Mouse (Mus musculus) ES-E14 (cell line): ENCODE results near the gene Krt1. TPM values are rescaled to one million over a fixed set of nuclear protein-coding genes. Genes with fewer than 3 reads are reported as not detected.

ENCODE experiments used
- DNase-seq: peaks from one replicate; pipeline ENCODE4 v3.0.0-alpha.2; 2013; ENCODE audit warnings: low read depth, low spot score
- H3K27ac ChIP-seq: 2 replicates; pipeline ENCODE4 v1.5.1; 2012; ENCODE audit warnings: low read depth, mild to moderate bottlenecking, low read length, moderate library complexity, mixed read lengths; ENCODE audit not compliant: poor library complexity, insufficient read depth, severe bottlenecking
- H3K36me3 ChIP-seq: 2 replicates; pipeline ENCODE4 v1.6.1; 2012; ENCODE audit warnings: mild to moderate bottlenecking, low read length, moderate library complexity, mixed read lengths; ENCODE audit not compliant: control insufficient read depth, poor library complexity, insufficient read depth, severe bottlenecking
- H3K4me1 ChIP-seq, 2 experiments: fragments of 150-350 bp in 1 of 2; sonication (generic) in 1 of 2; 2 replicates each; pipeline ENCODE4 v1.6.1; 2012; ENCODE audit warnings: low read length in 2 of 2, mild to moderate bottlenecking in 1 of 2, mixed read lengths in 1 of 2; ENCODE audit not compliant: control insufficient read depth in 2 of 2, insufficient read depth in 2 of 2, poor library complexity in 1 of 2
- H3K4me3 ChIP-seq, 2 experiments: fragments of 150-350 bp in 1 of 2; sonication (generic) in 1 of 2; 2 replicates each; pipeline ENCODE4 v1.5.1; 2012; ENCODE audit warnings: low read length in 2 of 2, low read depth in 1 of 2, mild to moderate bottlenecking in 1 of 2, mixed read lengths in 1 of 2; ENCODE audit not compliant: insufficient read depth in 1 of 2, poor library complexity in 1 of 2, severe bottlenecking in 1 of 2
- H3K9ac ChIP-seq: 2 replicates; pipeline ENCODE4 v1.6.1; 2012; ENCODE audit warnings: low read depth, mild to moderate bottlenecking, low read length, mixed read lengths; ENCODE audit not compliant: poor library complexity, insufficient read depth, severe bottlenecking
- H3K9me3 ChIP-seq: fragments of 150-350 bp; sonication (generic); 2 replicates; pipeline ENCODE4 v1.6.1; 2012; ENCODE audit warnings: low read depth, mild to moderate bottlenecking, low read length; ENCODE audit not compliant: control insufficient read depth, insufficient read depth
- HCFC1 ChIP-seq: IDR thresholded peaks from 2 replicates; pipeline ENCODE4 v1.6.1; 2012; ENCODE audit warnings: low read length, inconsistent platforms, borderline replicate concordance; ENCODE audit not compliant: insufficient read depth
- ZNF384 ChIP-seq: IDR thresholded peaks from 2 replicates; pipeline ENCODE4 v1.6.1; 2012; ENCODE audit warnings: low read depth, low read length, inconsistent platforms
- in situ Hi-C, 2 experiments: fragments of 600-800 bp; cut with MboI; formaldehyde crosslinking; loops; one replicate each; pipeline ENCODE4 v1.15.1; 2025; ENCODE audit warnings: low sequenced_read_pairs in 2 of 2, inconsistent platforms in 1 of 2; ENCODE audit not compliant: unreplicated experiment in 2 of 2
- total RNA-seq: library from RNA; depleted of rRNA; stranded (reverse); fragments of 300-350 nt; gene quantifications from 2 replicates; pipeline ENCODE4 v1.2.3, GENCODE M21; 2012; rRNA removed

Gene Krt1
- total RNA-seq, 1 experiment, result 0.09 TPM

DNA sequence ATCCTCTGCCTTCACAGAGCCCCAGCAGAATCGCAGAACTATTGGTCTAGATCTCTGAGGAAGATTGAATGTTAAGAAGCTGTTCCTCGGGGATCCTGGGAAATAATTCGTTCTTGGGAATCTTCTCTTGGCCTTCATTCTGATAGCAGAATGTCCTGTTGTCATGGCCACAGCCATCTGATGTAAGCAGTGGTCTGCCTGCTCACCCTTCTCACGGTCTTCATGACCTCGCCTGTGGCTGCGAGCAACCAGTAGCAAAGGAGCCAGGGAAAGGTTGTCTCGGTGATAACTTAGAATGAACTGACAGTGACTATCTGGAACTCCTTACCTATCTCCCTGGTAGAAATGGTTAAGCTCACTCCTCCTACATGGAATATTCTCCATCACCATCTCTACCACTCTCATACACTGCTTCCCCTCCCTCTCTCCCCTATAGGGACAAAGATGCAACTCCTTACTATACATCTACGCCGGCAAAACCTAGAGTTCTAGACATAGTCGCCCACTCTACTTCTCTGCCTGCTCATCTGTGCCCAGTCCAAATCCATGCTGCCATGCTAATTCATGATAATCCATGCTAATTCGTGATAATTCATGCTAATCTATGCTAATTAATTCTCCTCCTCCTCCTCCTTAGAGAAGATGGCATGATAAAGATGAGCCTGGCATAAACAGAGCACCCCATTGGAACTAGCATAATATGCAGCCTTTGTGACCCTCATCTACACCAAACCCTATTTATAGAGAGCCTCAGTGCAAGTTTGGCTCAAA, 47.4 kb downstream of the Krt1 start:
- DNase-seq, result no peak
- Histone ChIP-seq H3K4me1 (no peaks in the 10 kb centered on the region), H3K36me3 (no peaks in the 10 kb centered on the region), H3K9me3 (no peaks in the 10 kb centered on the region), H3K4me3 (no peak overlapping the region), H3K27ac (no peak overlapping the region), H3K9ac (no peak overlapping the region)
- in situ Hi-C loops, result no loop called here
- TF ChIP-seq HCFC1, result no peak

DNA sequence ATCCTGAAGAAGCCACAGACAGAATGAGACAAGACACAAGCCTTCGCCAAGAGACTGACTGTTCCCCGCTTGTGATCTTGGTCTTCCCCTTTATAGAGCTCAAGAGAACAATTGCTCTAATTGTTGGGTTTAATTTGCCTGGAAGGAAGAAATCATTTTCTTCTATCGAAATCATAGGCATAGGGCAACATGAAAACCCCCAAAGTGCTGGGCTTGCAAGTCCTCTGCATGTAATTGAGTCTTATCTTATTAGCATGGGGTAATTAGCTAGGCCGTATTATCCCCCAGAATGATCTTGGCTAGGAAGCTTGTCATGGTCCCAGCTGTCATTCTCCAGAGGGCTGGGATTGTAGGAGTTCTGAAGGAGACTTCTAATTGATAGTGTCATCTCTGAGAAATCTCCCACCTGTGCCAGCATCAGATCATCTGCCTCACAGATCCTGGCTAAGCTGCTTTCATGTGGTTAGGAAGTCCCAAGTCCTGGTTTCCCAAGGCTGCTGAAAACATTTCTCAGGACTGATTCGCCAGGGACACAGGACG, 48.2 kb downstream of the Krt1 start, which contains the start of gene Krt73:
Krt73 (minus strand) TSS at position 51 of the 540 bp plus-strand sequence.
- Histone ChIP-seq H3K9me3 (no peaks in the 10 kb centered on the region), H3K36me3 (no peaks in the 10 kb centered on the region), H3K9ac (no peak within 1 kb of the TSS), H3K27ac (no peak within 1 kb of the TSS), H3K4me1 (no peaks in the 10 kb centered on the region), H3K4me3 (no peak within 1 kb of the TSS)
- in situ Hi-C loops, result no loop called here
- DNase-seq, result no peak
- no peak for TF ChIP-seq ZNF384

Other genes with a start within 250 kb of the Krt1 start
- not detected in 2 replicates for gene Gm5414, start 222.6 kb downstream of the Krt1 start, total RNA-seq
- gene Gm5478, start 203.4 kb downstream of the Krt1 start, total RNA-seq, result not detected in 2 replicates
- gene Krt6b, start 170.5 kb downstream of the Krt1 start, total RNA-seq, result not detected in 2 replicates
- 0.22 TPM in 1 of 2 replicates, not detected in the other for gene Krt6a, start 156.5 kb downstream of the Krt1 start, total RNA-seq
- 0.11 and 0.31 TPM in 2 replicates for gene Krt5, start 137.9 kb downstream of the Krt1 start, total RNA-seq
- gene Krt71, start 107.7 kb downstream of the Krt1 start, total RNA-seq, result 0.16 TPM in 1 of 2 replicates, not detected in the other
- 0.11 TPM in 1 of 2 replicates, not detected in the other for gene Krt72, start 64.3 kb downstream of the Krt1 start, total RNA-seq
- gene Krt73, start 48.4 kb downstream of the Krt1 start, total RNA-seq, result not detected in 2 replicates
- not detected in 2 replicates for gene Krt2, start 32.6 kb downstream of the Krt1 start, total RNA-seq
- not detected in 2 replicates for gene Krt77, start 18.9 kb upstream of the Krt1 start, total RNA-seq
- 0.09 TPM in 1 of 2 replicates, not detected in the other for gene Krt76, start 42.1 kb upstream of the Krt1 start, total RNA-seq
- 0.13 TPM in 1 of 2 replicates, not detected in the other for gene Krt4, start 73.9 kb upstream of the Krt1 start, total RNA-seq
- gene Krt79, start 89.5 kb upstream of the Krt1 start, total RNA-seq, result 0.74 and 2.0 TPM in 2 replicates
- 0.09 TPM in 1 of 2 replicates, not detected in the other for gene Krt78, start 103.5 kb upstream of the Krt1 start, total RNA-seq
- 346 and 451 TPM in 2 replicates for gene Krt8, start 153.7 kb upstream of the Krt1 start, total RNA-seq
- 266 and 382 TPM in 2 replicates for gene Krt18, start 177.4 kb upstream of the Krt1 start, total RNA-seq
- gene Eif4b, start 223.0 kb upstream of the Krt1 start, total RNA-seq, result 361 and 417 TPM in 2 replicates
- gene Tns2, start 249.6 kb upstream of the Krt1 start, total RNA-seq, result 4.5 and 4.9 TPM in 2 replicates